Mouse (Mus musculus): Measurements from ENCODE around the gene Tsga10ip. TPM values are rescaled to one million over a fixed set of nuclear protein-coding genes. Genes with fewer than 3 reads are reported as not detected.

Tsga10ip gene
- polyA plus RNA-seq (2017; shearing (Covaris generic)), result 1.1 TPM

GRCm38 (mm10) chr19:5402293-5402692 is at the start of gene Tsga10ip:
Tsga10ip (minus strand) TSS chr19:5402526.

GRCm38 (mm10) chr19:5447515-5448353 is 45.4 kb upstream of the Tsga10ip start, which contains the start of gene Fosl1:
Fosl1 (plus strand) TSS chr19:5447547.

GRCm38 (mm10) chr19:5424782-5425741 is 22.7 kb upstream of the Tsga10ip start, which contains the start of the genes Drap1 and AI837181:
Drap1 (minus strand) TSS chr19:5424979.
AI837181 (plus strand) TSS chr19:5425144.

GRCm38 (mm10) chr19:5388588-5389242 is 13.6 kb downstream of the Tsga10ip start, which contains the start of gene Sart1:
Sart1 (minus strand) TSS chr19:5388703.

GRCm38 (mm10) chr19:5367053-5367359 is 35.3 kb downstream of the Tsga10ip start, which contains the start of gene Banf1:
Banf1 (minus strand) TSS chr19:5367168.

GRCm38 (mm10) chr19:5366175-5367052 is 35.9 kb downstream of the Tsga10ip start, which contains the start of gene Eif1ad:
Eif1ad (plus strand) TSS chr19:5366741.

GRCm38 (mm10) chr19:5349502-5349873 is 52.8 kb downstream of the Tsga10ip start, which contains the start of gene Cst6:
Cst6 (minus strand) TSS chr19:5349574.

Other genes starting within 250 kb of the Tsga10ip start
- 92.1 TPM for gene Pacs1, start 129.4 kb downstream of the Tsga10ip start, polyA plus RNA-seq (2017; shearing (Covaris generic))
- gene Sf3b2, start 107.1 kb downstream of the Tsga10ip start, polyA plus RNA-seq (2017; shearing (Covaris generic)), result 304 TPM
- not detected for gene Gal3st3, start 104.2 kb downstream of the Tsga10ip start, polyA plus RNA-seq (2017; shearing (Covaris generic))
- gene Catsper1, start 66.8 kb downstream of the Tsga10ip start, polyA plus RNA-seq (2017; shearing (Covaris generic)), result not detected
- 0.10 TPM for gene Cst6, start 53.0 kb downstream of the Tsga10ip start, polyA plus RNA-seq (2017; shearing (Covaris generic))
- 47.5 TPM for gene Eif1ad, start 35.8 kb downstream of the Tsga10ip start, polyA plus RNA-seq (2017; shearing (Covaris generic))
- gene Banf1, start 35.4 kb downstream of the Tsga10ip start, polyA plus RNA-seq (2017; shearing (Covaris generic)), result 160 TPM
- 224 TPM for gene Sart1, start 13.8 kb downstream of the Tsga10ip start, polyA plus RNA-seq (2017; shearing (Covaris generic))
- gene Drap1, start 22.5 kb upstream of the Tsga10ip start, polyA plus RNA-seq (2017; shearing (Covaris generic)), result 180 TPM
- gene AI837181, start 22.6 kb upstream of the Tsga10ip start, polyA plus RNA-seq (2017; shearing (Covaris generic)), result 23.6 TPM
- gene Fosl1, start 45.0 kb upstream of the Tsga10ip start, polyA plus RNA-seq (2017; shearing (Covaris generic)), result not detected
- 5.7 TPM for gene Ccdc85b, start 55.4 kb upstream of the Tsga10ip start, polyA plus RNA-seq (2017; shearing (Covaris generic))
- gene Fibp, start 58.1 kb upstream of the Tsga10ip start, polyA plus RNA-seq (2017; shearing (Covaris generic)), result 59.4 TPM
- gene Ctsw, start 66.0 kb upstream of the Tsga10ip start, polyA plus RNA-seq (2017; shearing (Covaris generic)), result 473 TPM
- 2.7 TPM for gene Efemp2, start 71.4 kb upstream of the Tsga10ip start, polyA plus RNA-seq (2017; shearing (Covaris generic))
- gene Mus81, start 85.9 kb upstream of the Tsga10ip start, polyA plus RNA-seq (2017; shearing (Covaris generic)), result 18.9 TPM
- gene Cfl1, start 87.9 kb upstream of the Tsga10ip start, polyA plus RNA-seq (2017; shearing (Covaris generic)), result 2,966 TPM
- gene 1700020D05Rik, start 101.3 kb upstream of the Tsga10ip start, polyA plus RNA-seq (2017; shearing (Covaris generic)), result 0.38 TPM
- 3.2 TPM for gene Snx32, start 108.0 kb upstream of the Tsga10ip start, polyA plus RNA-seq (2017; shearing (Covaris generic))
- 0.17 TPM for gene Ovol1, start 158.1 kb upstream of the Tsga10ip start, polyA plus RNA-seq (2017; shearing (Covaris generic))
- 9.9 TPM for gene Ap5b1, start 165.5 kb upstream of the Tsga10ip start, polyA plus RNA-seq (2017; shearing (Covaris generic))
- 106 TPM for gene Rnaseh2c, start 199.3 kb upstream of the Tsga10ip start, polyA plus RNA-seq (2017; shearing (Covaris generic))
- 87.0 TPM for gene Kat5, start 207.7 kb upstream of the Tsga10ip start, polyA plus RNA-seq (2017; shearing (Covaris generic))
- gene Rela, start 235.0 kb upstream of the Tsga10ip start, polyA plus RNA-seq (2017; shearing (Covaris generic)), result 333 TPM

Data from effector memory CD4-positive, alpha-beta T cell, adult 7 months (primary cell).